Mouse (Mus musculus) testis, adult 2 months (tissue): ENCODE measurements around the gene Natd1.

Experiments
- CTCF ChIP-seq: fragments of 200-500 bp; IDR thresholded peaks from 2 replicates; pipeline ENCODE4 v1.5.1; 2012; ENCODE audit warnings: low read depth, mild to moderate bottlenecking, inconsistent platforms, low read length, moderate library complexity; ENCODE audit not compliant: control insufficient read depth, insufficient read depth, insufficient replicate concordance
- POLR2A ChIP-seq: fragments of 200-500 bp; IDR thresholded peaks from 2 replicates; pipeline ENCODE4 v1.6.1; 2012; ENCODE audit warnings: low read depth, mild to moderate bottlenecking, inconsistent platforms, low read length, moderate library complexity; ENCODE audit not compliant: control insufficient read depth

GRCm38 (mm10) chr11:60924498-60924897 lies 9.9 kb upstream of the Natd1 start:
- TF ChIP-seq CTCF (no peak), POLR2A (no peak)
